Mouse (Mus musculus) E14TG2a.4 (cell line): ENCODE data around the gene 4930564D02Rik.

Source experiments
- H3K27me3 ChIP-seq: 2 replicates; pipeline ENCODE4 v1.6.1; 2014; ENCODE audit warnings: low read length, control low read depth; ENCODE audit not compliant: insufficient read depth
- H3K36me3 ChIP-seq: 2 replicates; pipeline ENCODE4 v1.6.1; 2014; ENCODE audit warnings: low read length, control low read depth; ENCODE audit not compliant: insufficient read depth
- H3K4me1 ChIP-seq: replicated peaks from 2 replicates; pipeline ENCODE4 v1.6.1; 2014; ENCODE audit warnings: low read depth, low read length, control low read depth
- H3K4me3 ChIP-seq: replicated peaks from 2 replicates; pipeline ENCODE4 v1.5.1; 2014; ENCODE audit warnings: mild to moderate bottlenecking, low read length
- H3K9me3 ChIP-seq: 2 replicates; pipeline ENCODE4 v1.6.1; 2014; ENCODE audit warnings: low read length, control low read depth
- CTCF ChIP-seq: conservative IDR thresholded peaks from 2 replicates; pipeline ENCODE4 v1.5.1; 2014; ENCODE audit warnings: low read length
- NANOG ChIP-seq: IDR thresholded peaks from 2 replicates; pipeline ENCODE4 v1.6.1; 2014; ENCODE audit warnings: borderline replicate concordance, low read length, mixed read lengths
- POU5F1 ChIP-seq: IDR thresholded peaks from 2 replicates; pipeline ENCODE4 v1.6.1; 2014; ENCODE audit warnings: low read length, borderline replicate concordance

Gene 4930564D02Rik

GRCm38 (mm10) chr3:105100270-105100589, 33.6 kb downstream of the 4930564D02Rik start:
- Histone ChIP-seq H3K9me3 (no peaks in the 10 kb centered on the region), H3K4me3 (no peak overlapping the region), H3K27me3 (0 out of 2 replicates have a peak, but pooled peaks cover 4% of the 10 kb centered on the region), H3K4me1 (peaks cover 16% of the 10 kb centered on the region), H3K36me3 (no peaks in the 10 kb centered on the region)
- TF ChIP-seq NANOG (no peak), POU5F1 (no peak)

GRCm38 (mm10) chr3:105105827-105106226, 39.2 kb downstream of the 4930564D02Rik start:
- H3K4me3 ChIP-seq = no peak overlapping the region
- peaks cover 12% of the 10 kb centered on the region; the same call in 1 of the 2 replicates for H3K27me3 ChIP-seq
- no peaks in the 10 kb centered on the region for H3K36me3 ChIP-seq
- H3K9me3 ChIP-seq = no peaks in the 10 kb centered on the region
- TF ChIP-seq POU5F1 (no peak), NANOG (no peak), CTCF (no peak)
- H3K4me1 ChIP-seq = no peaks in the 10 kb centered on the region; the same call in 1 of the 2 replicates

- TF ChIP-seq POU5F1 (no peak), CTCF (no peak), NANOG (no peak)
- Histone ChIP-seq H3K9me3 (peaks cover 5% of the 10 kb centered on the region; the same call in 1 of the 2 replicates), H3K36me3 (no peaks in the 10 kb centered on the region), H3K4me3 (no peak overlapping the region), H3K4me1 (0 out of 2 replicates have a peak, but pooled peaks cover 6% of the 10 kb centered on the region), H3K27me3 (no peaks in the 10 kb centered on the region; the same call in 1 of the 2 replicates)
Measured at GRCm38 (mm10) chr3:105113859-105114258, 47.2 kb downstream of the 4930564D02Rik start.

- TF ChIP-seq NANOG (no peak), POU5F1 (no peak), CTCF (peak; percentile 70)
- Histone ChIP-seq H3K4me3 (no peak overlapping the region), H3K9me3 (peaks cover 5% of the 10 kb centered on the region; the same call in 1 of the 2 replicates), H3K27me3 (no peaks in the 10 kb centered on the region; the same call in 1 of the 2 replicates), H3K36me3 (no peaks in the 10 kb centered on the region), H3K4me1 (0 out of 2 replicates have a peak, but pooled peaks cover 6% of the 10 kb centered on the region)
Measured at GRCm38 (mm10) chr3:105114269-105114668, 47.6 kb downstream of the 4930564D02Rik start.

GRCm38 (mm10) chr3:105116596-105116995, 50.0 kb downstream of the 4930564D02Rik start:
- Histone ChIP-seq H3K4me3 (no peak overlapping the region), H3K4me1 (0 out of 2 replicates have a peak, but pooled peaks cover 6% of the 10 kb centered on the region), H3K27me3 (no peaks in the 10 kb centered on the region; the same call in 1 of the 2 replicates), H3K9me3 (peaks cover 5% of the 10 kb centered on the region; the same call in 1 of the 2 replicates), H3K36me3 (no peaks in the 10 kb centered on the region)
- no peak for TF ChIP-seq POU5F1
- no peak for TF ChIP-seq NANOG
- TF ChIP-seq CTCF = no peak

- Histone ChIP-seq H3K4me3 (no peak overlapping the region), H3K36me3 (no peaks in the 10 kb centered on the region), H3K9me3 (no peaks in the 10 kb centered on the region), H3K4me1 (no peaks in the 10 kb centered on the region), H3K27me3 (0 out of 2 replicates have a peak, but pooled peaks cover 5% of the 10 kb centered on the region)
- no peak for TF ChIP-seq NANOG
- TF ChIP-seq POU5F1 = no peak
- TF ChIP-seq CTCF = no peak
Measured at GRCm38 (mm10) chr3:105123776-105124175, 57.1 kb downstream of the 4930564D02Rik start.

GRCm38 (mm10) chr3:105127881-105128280, 61.2 kb downstream of the 4930564D02Rik start:
- Histone ChIP-seq H3K36me3 (no peaks in the 10 kb centered on the region), H3K4me3 (no peak overlapping the region), H3K4me1 (no peaks in the 10 kb centered on the region), H3K27me3 (0 out of 2 replicates have a peak, but pooled peaks cover 3% of the 10 kb centered on the region), H3K9me3 (peaks cover 11% of the 10 kb centered on the region)
- no peak for TF ChIP-seq POU5F1
- no peak for TF ChIP-seq NANOG
- no peak for TF ChIP-seq CTCF
